Mouse (Mus musculus): Measurements from ENCODE around the gene Gm49510. TPM values are rescaled to one million over a fixed set of nuclear protein-coding genes. Genes with fewer than 3 reads are reported as not detected.
A peak's percentile ranks its signal among the peaks of the same experiment; 100 is the strongest.

Gm49510 gene
- total RNA-seq, 2 experiments from 2014 or later: not detected

GRCm38 (mm10) chr15:78914823-78915659, 15.6 kb downstream of the Gm49510 start:
- DNase-seq: no peak

GRCm38 (mm10) chr15:78915660-78916017, 16.2 kb downstream of the Gm49510 start:
- peak; percentile 69 to 81 for DNase-seq

GRCm38 (mm10) chr15:78916052-78916826, 16.8 kb downstream of the Gm49510 start:
- no peak for DNase-seq

- DNase-seq: no peak
Measured at GRCm38 (mm10) chr15:78918126-78918525, 18.7 kb downstream of the Gm49510 start.

- no peak for DNase-seq
Measured at GRCm38 (mm10) chr15:78919914-78920313, 20.4 kb downstream of the Gm49510 start.

GRCm38 (mm10) chr15:78922700-78923099, 23.2 kb downstream of the Gm49510 start:
- DNase-seq: no peak

GRCm38 (mm10) chr15:78923585-78923984, 24.1 kb downstream of the Gm49510 start:
- DNase-seq: no peak

- peak; percentile 64 to 80 for DNase-seq
Measured at GRCm38 (mm10) chr15:78925129-78925528, 25.7 kb downstream of the Gm49510 start.

- peak; percentile 94 to 95 for DNase-seq
Measured at GRCm38 (mm10) chr15:78926021-78926919, 26.8 kb downstream of the Gm49510 start, which contains the start of gene Lgals1. Gene Lgals1 (plus strand): TSS chr15:78926725.

GRCm38 (mm10) chr15:78927021-78927787, 27.7 kb downstream of the Gm49510 start:
- peak; percentile 53 to 72 for DNase-seq

GRCm38 (mm10) chr15:78927788-78928457, 28.5 kb downstream of the Gm49510 start:
- peak; percentile 76 to 89 for DNase-seq

- DNase-seq: no peak
Measured at GRCm38 (mm10) chr15:78928539-78928938, 29.1 kb downstream of the Gm49510 start.

GRCm38 (mm10) chr15:78930192-78930706, 30.8 kb downstream of the Gm49510 start:
- DNase-seq: no peak

- no peak for DNase-seq
Measured at GRCm38 (mm10) chr15:78930801-78931426, 31.4 kb downstream of the Gm49510 start.

GRCm38 (mm10) chr15:78931577-78931976, 32.1 kb downstream of the Gm49510 start:
- peak; percentile 70 to 78 for DNase-seq

- DNase-seq: peak; percentile 81 to 86
Measured at GRCm38 (mm10) chr15:78934784-78935320, 35.4 kb downstream of the Gm49510 start, which contains the start of gene Nol12. Gene Nol12 (plus strand): TSS chr15:78934933.

- no peak for DNase-seq
Measured at GRCm38 (mm10) chr15:78936403-78936802, 36.9 kb downstream of the Gm49510 start.

- DNase-seq: no peak
Measured at GRCm38 (mm10) chr15:78937311-78937710, 37.8 kb downstream of the Gm49510 start.

GRCm38 (mm10) chr15:78937963-78938362, 38.5 kb downstream of the Gm49510 start:
- peak in 1 of 2 experiments; percentile 18 for DNase-seq

Measured in adrenal gland, postnatal 36 days (tissue).